Mouse (Mus musculus) adrenal gland, postnatal 14 days (tissue): ENCODE results near the gene Arhgef39. TPM values are rescaled to one million over a fixed set of nuclear protein-coding genes. Genes with fewer than 3 reads are reported as not detected.
"Not testable (repeated sequence)": the region's sequence is repeated elsewhere in the genome, so short reads cannot be mapped to it uniquely, and the experiment has no call there.

ENCODE experiments used
- DNase-seq: peaks from one replicate; pipeline ENCODE4 v3.0.0; 2021; ENCODE audit warnings: mixed read lengths
- total RNA-seq: library from RNA; stranded (reverse); gene quantifications from 2 replicates; pipeline ENCODE4 v1.2.3, GENCODE M21; 2021

Arhgef39 gene
- total RNA-seq, 1 experiment from 2014 or later = 6.8 TPM

DNA sequence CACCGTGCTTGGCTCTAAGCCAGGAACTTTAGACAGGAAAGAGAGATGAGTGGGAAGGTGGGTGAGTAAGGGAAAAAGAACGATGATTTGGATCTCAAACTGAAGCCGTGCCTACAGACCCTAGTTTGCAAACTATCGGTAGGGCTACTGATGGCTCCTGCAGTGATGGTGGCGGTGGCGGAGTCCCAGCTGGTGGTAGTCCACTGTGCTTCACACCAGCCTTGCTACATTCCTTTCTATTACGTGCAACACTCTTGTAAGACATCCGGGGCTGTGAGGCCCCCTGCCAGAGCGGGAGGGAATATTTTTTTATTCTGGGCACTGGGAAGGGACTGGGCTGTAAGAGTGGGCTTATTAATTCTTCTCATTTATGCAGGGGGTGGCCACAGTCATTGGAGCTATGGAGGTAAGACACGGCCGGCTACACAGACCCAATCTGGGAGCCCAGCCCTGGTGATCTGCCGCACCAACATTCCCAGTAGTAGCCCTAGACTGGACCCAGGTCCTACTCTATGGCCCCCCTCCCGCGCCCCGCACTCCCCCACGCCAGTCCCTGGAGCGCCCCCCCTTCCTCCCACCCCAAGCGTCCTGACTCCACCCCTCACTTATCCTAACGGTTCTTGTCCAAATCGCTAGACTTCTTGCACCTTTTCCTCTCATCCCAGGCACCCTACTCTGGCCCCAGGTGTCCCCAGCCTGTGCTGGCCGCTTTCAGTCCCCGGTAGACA is 8.6 kb upstream of the Arhgef39 start:
- DNase-seq = no peak

- DNase-seq = peak; percentile 59
Observed at GRCm38 (mm10) chr4:43506536-43507185, 7.2 kb upstream of the Arhgef39 start, which contains the start of gene Car9. Gene Car9 (plus strand): TSS chr4:43506966.

DNA sequence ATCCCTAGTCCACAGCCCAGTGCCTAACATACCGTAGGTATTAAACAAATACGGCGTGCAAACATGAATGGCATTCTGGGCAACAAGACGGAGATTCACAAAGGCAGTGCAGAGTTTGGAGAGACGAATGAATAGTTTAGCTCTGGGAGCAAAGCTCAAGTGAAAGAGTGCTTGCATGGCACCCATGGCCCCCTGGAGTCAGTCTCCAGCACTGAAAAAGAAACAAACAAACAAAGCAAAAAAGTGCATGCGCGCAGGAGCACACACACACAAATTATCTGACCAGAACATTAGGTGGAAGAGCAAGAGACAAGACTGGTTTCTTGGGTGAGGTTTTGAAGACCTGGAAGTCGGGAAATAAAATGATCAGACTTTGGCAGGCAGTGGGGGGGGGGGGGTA is 6.6 kb upstream of the Arhgef39 start:
- DNase-seq = no peak

- DNase-seq = no peak
Observed at GRCm38 (mm10) chr4:43504269-43504668, 4.8 kb upstream of the Arhgef39 start.

GRCm38 (mm10) chr4:43503506-43503905 is 4.0 kb upstream of the Arhgef39 start:
- DNase-seq = no peak

GRCm38 (mm10) chr4:43503041-43503440 is 3.5 kb upstream of the Arhgef39 start:
- DNase-seq = no peak

DNA sequence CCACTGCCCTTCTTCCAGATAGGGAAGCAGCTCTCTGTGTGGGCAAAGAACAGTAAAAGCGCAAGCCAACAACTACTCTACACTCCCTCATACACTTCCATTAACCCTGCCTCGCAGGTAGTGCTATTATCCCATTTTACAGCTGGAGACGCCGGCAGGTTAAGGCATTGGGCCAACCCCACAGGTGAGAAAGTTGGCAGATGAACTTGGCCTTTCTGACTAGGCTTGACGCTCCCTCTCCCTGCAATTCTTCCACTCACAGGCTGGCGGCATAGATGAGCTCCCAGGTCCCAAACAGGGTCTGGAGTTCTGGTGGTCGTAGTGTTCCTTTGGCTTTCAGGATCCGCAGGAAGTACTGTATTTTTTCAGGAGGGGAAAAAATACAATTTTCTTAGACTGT is 512 bp downstream of the Arhgef39 start:
- DNase-seq = no peak

DNA sequence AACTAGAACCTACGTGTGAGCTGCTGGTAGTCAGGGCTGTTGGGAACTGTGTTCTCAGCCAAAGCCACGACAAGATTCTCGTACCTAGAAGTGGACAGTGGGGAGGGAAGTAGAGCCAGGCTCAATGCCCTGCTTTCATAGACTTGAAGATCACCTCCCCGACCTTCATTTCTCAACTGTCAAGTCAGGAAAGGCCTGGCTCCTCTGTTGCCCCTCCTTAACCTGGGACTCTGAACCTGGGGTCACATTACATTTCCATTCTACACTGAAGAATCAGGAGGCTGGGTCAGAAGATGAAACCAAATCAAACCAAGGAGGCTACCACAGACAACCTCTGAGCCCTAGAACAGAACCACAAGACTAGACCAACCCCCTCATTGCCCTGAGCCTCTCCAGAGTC is 1.5 kb downstream of the Arhgef39 start:
- DNase-seq = no peak

- no peak for DNase-seq
Observed at GRCm38 (mm10) chr4:43497405-43497804, 2.1 kb downstream of the Arhgef39 start.

GRCm38 (mm10) chr4:43496587-43496986 is 2.9 kb downstream of the Arhgef39 start:
- DNase-seq = no peak

DNA sequence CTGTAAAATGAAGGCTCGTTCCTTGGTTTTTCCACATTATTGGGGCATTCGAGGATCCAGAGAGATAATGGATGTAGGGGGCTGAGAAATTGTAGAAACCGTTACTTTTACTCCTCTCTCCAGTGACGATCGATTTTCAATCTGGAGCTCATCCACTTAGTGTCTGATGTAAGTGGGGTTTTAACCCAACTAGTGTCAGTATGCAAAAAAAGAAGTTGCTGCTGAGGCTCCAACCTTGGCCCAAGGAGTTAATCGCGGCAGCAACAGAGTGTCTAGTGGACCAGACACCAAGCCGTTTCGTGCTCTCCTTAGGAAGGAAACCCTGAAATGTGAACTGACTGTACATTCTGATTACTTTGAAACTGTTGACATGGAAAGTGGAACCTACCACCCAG is 5.7 kb downstream of the Arhgef39 start:
- DNase-seq = no peak

DNA sequence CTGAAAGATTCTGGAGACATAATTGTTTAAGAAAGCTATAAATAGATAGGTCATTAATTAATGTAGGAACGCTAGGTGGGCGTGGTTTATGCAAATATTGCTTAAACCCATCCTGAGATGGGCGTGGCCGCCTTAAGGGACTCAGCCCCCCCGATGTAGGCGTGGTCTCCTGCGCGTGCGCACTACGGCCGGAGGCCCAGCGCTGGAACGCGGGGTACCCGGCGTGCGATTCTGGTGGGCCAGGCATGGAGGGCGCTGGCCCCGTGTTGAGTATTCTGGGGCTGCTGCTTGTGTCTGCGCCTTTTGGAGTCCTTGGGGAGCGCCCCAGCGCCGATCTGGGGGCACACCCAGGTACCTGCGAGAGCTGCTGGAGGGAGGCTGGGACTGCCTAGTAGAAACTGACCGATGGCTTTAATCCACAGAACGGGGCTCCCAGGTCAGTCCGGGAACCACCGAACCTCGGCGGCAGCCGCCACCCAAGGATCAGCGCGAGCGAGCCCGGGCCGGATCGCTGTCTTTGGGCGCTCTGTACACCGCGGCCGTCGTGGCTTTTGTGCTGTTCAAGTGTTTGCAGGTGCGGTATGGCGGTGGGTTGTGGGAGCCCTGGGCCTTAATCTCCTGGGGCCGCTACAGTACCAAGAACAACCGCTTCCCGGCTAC is 6.2 kb downstream of the Arhgef39 start:
- DNase-seq = peak; percentile 98

GRCm38 (mm10) chr4:43492821-43493185 is 6.7 kb downstream of the Arhgef39 start, which contains the start of gene Ccdc107:
Gene Ccdc107 (plus strand): TSS chr4:43492900.
- DNase-seq = peak; percentile 93

- DNase-seq = no peak
Observed at GRCm38 (mm10) chr4:43492101-43492820, 7.2 kb downstream of the Arhgef39 start.

DNA sequence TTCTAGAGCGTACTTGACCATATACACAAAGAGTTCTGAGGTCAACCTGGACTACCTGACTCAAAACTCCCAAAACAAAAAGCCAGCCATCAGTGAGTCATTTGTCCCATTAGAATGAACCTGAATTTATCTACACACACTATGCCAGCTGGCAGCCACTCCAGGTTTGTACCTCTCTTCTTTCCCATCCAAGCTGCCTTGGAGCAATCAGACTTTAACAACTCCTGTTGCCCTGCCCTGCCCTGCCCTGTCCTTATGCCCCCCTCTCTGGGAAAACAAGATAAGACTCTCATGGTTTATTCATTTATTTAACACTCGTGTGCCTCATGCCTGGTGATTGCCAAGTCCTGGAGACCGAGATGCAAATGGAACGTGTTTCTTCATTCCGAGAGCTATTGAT is 8.7 kb downstream of the Arhgef39 start:
- DNase-seq = no peak

DNA sequence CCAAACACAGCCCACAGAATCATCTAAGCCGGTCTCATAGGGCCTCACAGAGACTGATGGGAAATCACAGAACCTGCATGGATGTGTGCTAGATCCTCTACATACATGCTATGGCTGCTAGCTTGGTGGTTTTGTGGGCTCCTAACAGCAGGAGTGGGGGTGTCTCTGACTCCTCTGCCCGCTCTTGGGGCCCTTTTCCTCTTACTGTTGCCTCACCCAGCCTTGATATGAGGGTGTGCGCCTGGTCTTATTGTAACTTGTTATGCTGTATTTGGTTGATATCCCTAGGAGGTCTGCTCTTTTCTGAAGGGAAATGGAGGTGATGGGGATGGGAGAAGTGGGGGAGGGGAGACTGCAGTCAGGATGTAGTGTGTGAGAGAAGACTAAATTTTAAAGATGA is 9.9 kb downstream of the Arhgef39 start:
- no peak for DNase-seq

- DNase-seq = not testable (repeated sequence)
Observed at GRCm38 (mm10) chr4:43485666-43486065, 13.8 kb downstream of the Arhgef39 start.

DNA sequence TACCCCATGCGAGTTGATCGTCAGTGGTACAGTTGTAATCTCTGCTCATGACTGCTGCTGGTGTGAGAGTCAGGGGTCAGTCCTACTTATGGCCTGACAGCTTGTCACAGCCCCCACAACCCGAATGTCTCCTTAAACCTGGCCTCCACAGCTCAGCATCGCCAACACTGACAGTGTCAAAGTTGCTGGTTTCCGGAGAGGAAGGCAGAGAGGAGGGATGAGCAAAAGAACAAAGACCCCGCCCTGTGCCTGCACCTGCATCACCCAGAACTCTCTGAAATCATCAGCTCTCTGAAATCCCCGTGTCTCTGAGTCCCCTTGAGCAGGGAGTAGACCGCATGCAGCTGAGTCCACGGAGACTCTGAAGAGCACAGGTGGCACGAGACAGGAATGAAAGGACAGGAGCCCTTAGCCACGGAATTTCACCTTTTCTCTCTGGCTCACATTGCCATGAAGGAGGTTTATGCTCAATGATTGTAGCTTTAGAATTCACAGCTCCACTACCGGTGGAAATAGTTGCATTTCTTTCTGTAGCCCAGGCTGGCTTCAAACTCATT is 15.9 kb downstream of the Arhgef39 start, which contains the start of gene Sit1:
Gene Sit1 (minus strand): TSS at position 200 of the 557 bp plus-strand sequence.
- no peak for DNase-seq

DNA sequence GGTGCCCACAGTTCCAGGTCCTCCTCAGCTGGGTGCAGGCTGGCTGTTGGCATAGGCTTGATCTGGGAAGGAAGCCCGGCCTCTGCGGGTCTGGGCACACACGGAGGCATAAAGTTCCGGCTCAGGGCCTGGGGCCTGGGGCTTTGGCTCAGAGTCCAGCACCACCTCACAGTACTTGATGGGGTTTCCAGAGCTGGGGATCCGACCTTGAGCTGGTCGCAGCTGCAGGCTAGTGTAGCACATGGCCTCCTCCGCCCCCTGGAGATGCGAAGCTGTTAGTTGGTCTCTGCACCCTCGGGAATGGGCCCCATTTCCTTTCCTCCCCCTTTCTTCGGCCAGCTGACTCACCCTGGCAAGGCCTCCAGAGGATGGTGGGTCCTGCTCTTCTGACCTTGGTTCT is 16.9 kb downstream of the Arhgef39 start:
- peak; percentile 65 for DNase-seq

DNA sequence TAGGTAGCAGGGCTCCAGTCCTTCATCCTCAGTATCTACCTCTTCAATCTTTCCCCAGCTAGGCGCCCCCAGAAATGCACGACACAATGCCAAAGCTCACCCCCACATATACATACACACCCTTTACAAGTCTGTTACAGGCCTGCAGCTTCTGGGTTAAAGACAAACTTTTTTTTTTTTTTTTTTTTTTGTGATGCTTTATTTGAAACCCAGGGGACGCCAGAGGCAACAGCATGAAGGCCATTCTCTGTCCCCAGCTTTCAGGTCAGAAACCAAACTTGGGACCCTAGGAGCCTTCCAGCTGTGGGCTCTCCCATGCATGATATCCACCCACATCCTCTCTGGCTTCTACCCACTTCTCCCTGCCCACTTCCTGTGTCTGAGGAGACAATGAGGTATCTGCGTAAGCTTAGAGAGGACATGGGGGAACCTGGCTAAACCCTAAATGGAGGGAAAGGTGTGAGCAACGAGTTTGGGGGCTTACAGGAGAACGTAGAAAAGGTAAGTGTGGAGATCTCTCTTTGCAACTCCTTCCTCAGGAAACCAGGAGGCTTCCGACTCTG is 17.5 kb downstream of the Arhgef39 start:
- DNase-seq = no peak

DNA sequence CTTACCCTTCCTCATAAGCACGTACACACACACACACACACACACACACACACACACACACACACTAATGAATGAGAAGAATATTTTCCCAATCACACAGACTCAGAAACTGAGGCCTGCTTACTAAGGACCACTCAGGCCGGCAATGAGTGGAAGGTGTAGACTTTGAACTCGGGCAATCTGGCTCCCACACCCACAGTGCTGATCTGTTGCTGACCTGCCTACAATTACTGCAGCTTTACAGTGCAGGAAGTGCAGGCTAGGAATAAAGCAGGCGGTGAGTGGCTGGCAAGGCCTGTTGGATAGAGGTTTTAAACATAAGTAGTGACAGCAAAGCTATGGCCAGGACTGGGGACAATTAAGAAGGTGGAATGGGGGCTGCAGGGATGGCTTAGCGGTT is 18.5 kb downstream of the Arhgef39 start:
- DNase-seq = no peak
